Mouse (Mus musculus): Measurements from ENCODE around the gene Polr3gl. TPM values are rescaled to one million over a fixed set of nuclear protein-coding genes. Genes with fewer than 3 reads are reported as not detected.

The Polr3gl gene
- polyA plus RNA-seq (2014; fragmentation: Nextera tagmentation; extraction: Ambion mirVana), result 12.1 and 14.7 TPM in 2 replicates

- Histone ChIP-seq H3K27me3 (ENCODE audit: control insufficient read depth, insufficient read depth, low read length) (peaks cover 22% of the 10 kb centered on the region), H3K9me3 (ENCODE audit: control insufficient read depth, low read length) (no peaks in the 10 kb centered on the region), H3K4me2 (peak within 1 kb of the TSS; percentile 76), H3K4me3 (ENCODE audit: low read depth, low read length) (peak within 1 kb of the TSS; percentile 70), H3K27ac (ENCODE audit: low read depth, low read length) (peak within 1 kb of the TSS; percentile 65), H3K36me3 (ENCODE audit: control insufficient read depth, insufficient read depth, low read length) (no peaks in the 10 kb centered on the region), H3K4me1 (ENCODE audit: control insufficient read depth, insufficient read depth, low read length) (peaks cover 36% of the 10 kb centered on the region), H3K9ac (ENCODE audit: low read length) (peak within 1 kb of the TSS; percentile 76)
- WGBS, result under 1% methylated on average over 38 of the region's 38 CpGs
- peak; percentile 99 for DNase-seq (ENCODE audit: low spot score, missing footprints)
- peak; percentile 87 for ATAC-seq (ENCODE audit: low FRiP score)
These were observed at the start of gene Polr3gl for GRCm38 (mm10) chr3:96593790-96594560. TSS of gene Polr3gl (minus strand) at chr3:96594181.

- H3K9ac ChIP-seq (ENCODE audit: low read length), result no peak overlapping the region
- no peak overlapping the region for H3K4me2 ChIP-seq
- H3K4me3 ChIP-seq (ENCODE audit: low read depth, low read length), result no peak overlapping the region
- H3K27ac ChIP-seq (ENCODE audit: low read depth, low read length), result no peak overlapping the region
- H3K27me3 ChIP-seq (ENCODE audit: control insufficient read depth, insufficient read depth, low read length), result no peaks in the 10 kb centered on the region
- peak; percentile 89 for DNase-seq (ENCODE audit: low spot score, missing footprints)
- ATAC-seq (ENCODE audit: low FRiP score), result no peak
- no peaks in the 10 kb centered on the region for H3K9me3 ChIP-seq (ENCODE audit: control insufficient read depth, low read length)
- WGBS, result 69% methylated on average over 1 of the region's 1 CpGs
- H3K36me3 ChIP-seq (ENCODE audit: control insufficient read depth, insufficient read depth, low read length), result peaks cover 6% of the 10 kb centered on the region; the same call in 1 of the 2 replicates
- peaks cover 3% of the 10 kb centered on the region; the same call in 1 of the 2 replicates for H3K4me1 ChIP-seq (ENCODE audit: control insufficient read depth, insufficient read depth, low read length)
These were observed 45.2 kb upstream of the Polr3gl start for GRCm38 (mm10) chr3:96639219-96639618.

GRCm38 (mm10) chr3:96636448-96636847, 42.5 kb upstream of the Polr3gl start:
- peak overlapping the region; percentile 80 for H3K9ac ChIP-seq (ENCODE audit: low read length)
- peak overlapping the region; percentile 88 for H3K4me2 ChIP-seq
- DNase-seq (ENCODE audit: low spot score, missing footprints), result no peak
- peaks cover 3% of the 10 kb centered on the region; the same call in 1 of the 2 replicates for H3K4me1 ChIP-seq (ENCODE audit: control insufficient read depth, insufficient read depth, low read length)
- H3K4me3 ChIP-seq (ENCODE audit: low read depth, low read length), result peak overlapping the region; percentile 56
- WGBS, result 69% methylated on average over 11 of the region's 11 CpGs
- ATAC-seq (ENCODE audit: low FRiP score), result no peak
- H3K27me3 ChIP-seq (ENCODE audit: control insufficient read depth, insufficient read depth, low read length), result no peaks in the 10 kb centered on the region
- no peak overlapping the region for H3K27ac ChIP-seq (ENCODE audit: low read depth, low read length)
- H3K36me3 ChIP-seq (ENCODE audit: control insufficient read depth, insufficient read depth, low read length), result peaks cover 7% of the 10 kb centered on the region; the same call in 1 of the 2 replicates
- no peaks in the 10 kb centered on the region for H3K9me3 ChIP-seq (ENCODE audit: control insufficient read depth, low read length)

- peak overlapping the region; percentile 88 for H3K4me2 ChIP-seq
- no peaks in the 10 kb centered on the region for H3K27me3 ChIP-seq (ENCODE audit: control insufficient read depth, insufficient read depth, low read length)
- no peak for DNase-seq (ENCODE audit: low spot score, missing footprints)
- ATAC-seq (ENCODE audit: low FRiP score), result no peak
- H3K9ac ChIP-seq (ENCODE audit: low read length), result peak overlapping the region; percentile 80
- peaks cover 6% of the 10 kb centered on the region for H3K4me1 ChIP-seq (ENCODE audit: control insufficient read depth, insufficient read depth, low read length)
- no peak overlapping the region; the same call in 1 of the 2 replicates for H3K27ac ChIP-seq (ENCODE audit: low read depth, low read length)
- H3K36me3 ChIP-seq (ENCODE audit: control insufficient read depth, insufficient read depth, low read length), result peaks cover 7% of the 10 kb centered on the region; the same call in 1 of the 2 replicates
- H3K9me3 ChIP-seq (ENCODE audit: control insufficient read depth, low read length), result no peaks in the 10 kb centered on the region
- WGBS, result 13% methylated on average over 15 of the region's 15 CpGs
- H3K4me3 ChIP-seq (ENCODE audit: low read depth, low read length), result peak overlapping the region; percentile 56
These were observed 41.9 kb upstream of the Polr3gl start for GRCm38 (mm10) chr3:96635906-96636305.

GRCm38 (mm10) chr3:96634928-96635879, 41.2 kb upstream of the Polr3gl start, which contains the start of the genes Pex11b and Gm42957:
TSS of gene Pex11b (plus strand) at chr3:96635376.
TSS of gene Gm42957 (plus strand) at chr3:96635474.
- WGBS, result 1% methylated on average over 60 of the region's 60 CpGs
- Histone ChIP-seq H3K27ac (ENCODE audit: low read depth, low read length) (peak within 1 kb of the TSS; percentile 37), H3K36me3 (ENCODE audit: control insufficient read depth, insufficient read depth, low read length) (peaks cover 7% of the 10 kb centered on the region; the same call in 1 of the 2 replicates), H3K4me3 (ENCODE audit: low read depth, low read length) (peak within 1 kb of the TSS; percentile 56), H3K9me3 (ENCODE audit: control insufficient read depth, low read length) (no peaks in the 10 kb centered on the region), H3K9ac (ENCODE audit: low read length) (peak within 1 kb of the TSS; percentile 80), H3K27me3 (ENCODE audit: control insufficient read depth, insufficient read depth, low read length) (no peaks in the 10 kb centered on the region), H3K4me1 (ENCODE audit: control insufficient read depth, insufficient read depth, low read length) (peaks cover 10% of the 10 kb centered on the region), H3K4me2 (peak within 1 kb of the TSS; percentile 88)
- ATAC-seq (ENCODE audit: low FRiP score) (peak; percentile 92), DNase-seq (ENCODE audit: low spot score, missing footprints) (peak; percentile 98)

GRCm38 (mm10) chr3:96634015-96634414, 40.0 kb upstream of the Polr3gl start:
- peaks cover 5% of the 10 kb centered on the region; the same call in 1 of the 2 replicates for H3K36me3 ChIP-seq (ENCODE audit: control insufficient read depth, insufficient read depth, low read length)
- no peak overlapping the region for H3K4me2 ChIP-seq
- no peak overlapping the region for H3K9ac ChIP-seq (ENCODE audit: low read length)
- ATAC-seq (ENCODE audit: low FRiP score) (no peak), DNase-seq (ENCODE audit: low spot score, missing footprints) (no peak)
- no peak overlapping the region for H3K4me3 ChIP-seq (ENCODE audit: low read depth, low read length)
- H3K9me3 ChIP-seq (ENCODE audit: control insufficient read depth, low read length), result no peaks in the 10 kb centered on the region
- peaks cover 14% of the 10 kb centered on the region for H3K4me1 ChIP-seq (ENCODE audit: control insufficient read depth, insufficient read depth, low read length)
- WGBS, result 63% methylated on average over 1 of the region's 1 CpGs
- no peaks in the 10 kb centered on the region for H3K27me3 ChIP-seq (ENCODE audit: control insufficient read depth, insufficient read depth, low read length)
- H3K27ac ChIP-seq (ENCODE audit: low read depth, low read length), result no peak overlapping the region

GRCm38 (mm10) chr3:96632058-96632457, 38.1 kb upstream of the Polr3gl start:
- ATAC-seq (ENCODE audit: low FRiP score) (no peak), DNase-seq (ENCODE audit: low spot score, missing footprints) (no peak)
- H3K36me3 ChIP-seq (ENCODE audit: control insufficient read depth, insufficient read depth, low read length), result peaks cover 5% of the 10 kb centered on the region; the same call in 1 of the 2 replicates
- H3K27me3 ChIP-seq (ENCODE audit: control insufficient read depth, insufficient read depth, low read length), result no peaks in the 10 kb centered on the region
- H3K27ac ChIP-seq (ENCODE audit: low read depth, low read length), result no peak overlapping the region
- no peak overlapping the region for H3K4me3 ChIP-seq (ENCODE audit: low read depth, low read length)
- H3K4me2 ChIP-seq, result no peak overlapping the region
- H3K9ac ChIP-seq (ENCODE audit: low read length), result no peak overlapping the region
- H3K4me1 ChIP-seq (ENCODE audit: control insufficient read depth, insufficient read depth, low read length), result peaks cover 16% of the 10 kb centered on the region
- H3K9me3 ChIP-seq (ENCODE audit: control insufficient read depth, low read length), result no peaks in the 10 kb centered on the region

GRCm38 (mm10) chr3:96629729-96630600, 36.0 kb upstream of the Polr3gl start, which contains the start of gene Rbm8a:
TSS of gene Rbm8a (plus strand) at chr3:96629933.
- Histone ChIP-seq H3K9ac (ENCODE audit: low read length) (peak within 1 kb of the TSS; percentile 73), H3K4me2 (peak within 1 kb of the TSS; percentile 69), H3K4me1 (ENCODE audit: control insufficient read depth, insufficient read depth, low read length) (peaks cover 14% of the 10 kb centered on the region), H3K27ac (ENCODE audit: low read depth, low read length) (no peak within 1 kb of the TSS; the same call in 1 of the 2 replicates), H3K9me3 (ENCODE audit: control insufficient read depth, low read length) (no peaks in the 10 kb centered on the region), H3K4me3 (ENCODE audit: low read depth, low read length) (peak within 1 kb of the TSS; percentile 74), H3K27me3 (ENCODE audit: control insufficient read depth, insufficient read depth, low read length) (no peaks in the 10 kb centered on the region), H3K36me3 (ENCODE audit: control insufficient read depth, insufficient read depth, low read length) (peaks cover 5% of the 10 kb centered on the region; the same call in 1 of the 2 replicates)
- WGBS, result 1% methylated on average over 48 of the region's 48 CpGs
- ATAC-seq (ENCODE audit: low FRiP score) (peak; percentile 95), DNase-seq (ENCODE audit: low spot score, missing footprints) (peak; percentile 100)

Data from midbrain, embryonic 11.5 days (tissue).